Mouse (Mus musculus): ENCODE measurements at regions not wholly inside any gene's neighbourhood (a gene's known extent, or its start where the extent isn't known, plus 50 kb on each side); places are given as distances from the start of the nearest gene placed in this dataset.
A peak's percentile ranks its signal among the peaks of the same experiment; 100 is the strongest.

GRCm38 (mm10) chr12:10135915-10136314 lies 233.9 kb upstream of the Nt5c1b start:
- ATAC-seq (ENCODE audit: low read depth): no peak
- Histone ChIP-seq H3K27ac (ENCODE audit: low read length) (no peak overlapping the region), H3K27me3 (ENCODE audit: control insufficient read depth, insufficient read depth, low read depth, low read length) (no peaks in the 10 kb centered on the region)

GRCm38 (mm10) chr12:10140131-10140530 lies 229.6 kb upstream of the Nt5c1b start:
- Histone ChIP-seq H3K27ac (ENCODE audit: low read length) (no peak overlapping the region), H3K4me3 (ENCODE audit: low read length) (no peak overlapping the region), H3K27me3 (ENCODE audit: control insufficient read depth, insufficient read depth, low read depth, low read length) (no peaks in the 10 kb centered on the region), H3K4me2 (ENCODE audit: low read depth, low read length) (no peak overlapping the region), H3K9ac (ENCODE audit: low read length) (no peak overlapping the region), H3K36me3 (ENCODE audit: control insufficient read depth, insufficient read depth, low read length) (no peaks in the 10 kb centered on the region), H3K4me1 (replicated peaks; ENCODE audit: control insufficient read depth, insufficient read depth, low read length) (no peaks in the 10 kb centered on the region), H3K9me3 (ENCODE audit: control insufficient read depth, low read length) (no peaks in the 10 kb centered on the region)
- ATAC-seq (ENCODE audit: low read depth): no peak

More at GRCm38 (mm10) chr12:10135915-10136314, 233.9 kb upstream of the Nt5c1b start:
- Histone ChIP-seq H3K4me2 (ENCODE audit: low read depth, low read length) (no peak overlapping the region), H3K9me3 (ENCODE audit: control insufficient read depth, low read length) (no peaks in the 10 kb centered on the region), H3K9ac (ENCODE audit: low read length) (no peak overlapping the region), H3K36me3 (ENCODE audit: control insufficient read depth, insufficient read depth, low read length) (no peaks in the 10 kb centered on the region), H3K4me1 (replicated peaks; ENCODE audit: control insufficient read depth, insufficient read depth, low read length) (no peaks in the 10 kb centered on the region), H3K4me3 (ENCODE audit: low read length) (no peak overlapping the region)
- WGBS: 18% methylated on average over 2 of the region's 2 CpGs

GRCm38 (mm10) chr12:10160837-10161236 lies 208.9 kb upstream of the Nt5c1b start:
- Histone ChIP-seq H3K27ac (ENCODE audit: low read length) (no peak overlapping the region), H3K4me3 (ENCODE audit: low read length) (no peak overlapping the region), H3K36me3 (ENCODE audit: control insufficient read depth, insufficient read depth, low read length) (no peaks in the 10 kb centered on the region), H3K9me3 (ENCODE audit: control insufficient read depth, low read length) (no peaks in the 10 kb centered on the region), H3K27me3 (ENCODE audit: control insufficient read depth, insufficient read depth, low read depth, low read length) (no peaks in the 10 kb centered on the region), H3K9ac (ENCODE audit: low read length) (no peak overlapping the region), H3K4me2 (ENCODE audit: low read depth, low read length) (no peak overlapping the region), H3K4me1 (replicated peaks; ENCODE audit: control insufficient read depth, insufficient read depth, low read length) (no peaks in the 10 kb centered on the region)
- no peak for ATAC-seq (ENCODE audit: low read depth)
- WGBS: 45% methylated on average over 1 of the region's 1 CpGs

- no peak overlapping the region for H3K9ac ChIP-seq (ENCODE audit: low read length)
- no peaks in the 10 kb centered on the region for H3K27me3 ChIP-seq (ENCODE audit: control insufficient read depth, insufficient read depth, low read depth, low read length)
- no peaks in the 10 kb centered on the region for H3K36me3 ChIP-seq (ENCODE audit: control insufficient read depth, insufficient read depth, low read length)
- H3K4me1 ChIP-seq (replicated peaks; ENCODE audit: control insufficient read depth, insufficient read depth, low read length): no peaks in the 10 kb centered on the region
- H3K27ac ChIP-seq (ENCODE audit: low read length): no peak overlapping the region
- no peak overlapping the region for H3K4me3 ChIP-seq (ENCODE audit: low read length)
- no peak overlapping the region for H3K4me2 ChIP-seq (ENCODE audit: low read depth, low read length)
- H3K9me3 ChIP-seq (ENCODE audit: control insufficient read depth, low read length): no peaks in the 10 kb centered on the region
- ATAC-seq (ENCODE audit: low read depth): peak; percentile 43; the same call in 1 of the 2 replicates
Observed at GRCm38 (mm10) chr12:10168042-10168441, 201.7 kb upstream of the Nt5c1b start.

GRCm38 (mm10) chr12:10168581-10168980 lies 201.2 kb upstream of the Nt5c1b start:
- Histone ChIP-seq H3K4me3 (ENCODE audit: low read length) (no peak overlapping the region), H3K27ac (ENCODE audit: low read length) (no peak overlapping the region)
- no peak for ATAC-seq (ENCODE audit: low read depth)

GRCm38 (mm10) chr12:10178718-10179117 lies 191.1 kb upstream of the Nt5c1b start:
- no peak overlapping the region for H3K4me3 ChIP-seq (ENCODE audit: low read length)
- H3K27ac ChIP-seq (ENCODE audit: low read length): no peak overlapping the region
- no peak overlapping the region for H3K9ac ChIP-seq (ENCODE audit: low read length)
- H3K27me3 ChIP-seq (ENCODE audit: control insufficient read depth, insufficient read depth, low read depth, low read length): no peaks in the 10 kb centered on the region
- WGBS: 84% methylated on average over 4 of the region's 4 CpGs
- H3K36me3 ChIP-seq (ENCODE audit: control insufficient read depth, insufficient read depth, low read length): no peaks in the 10 kb centered on the region
- H3K4me2 ChIP-seq (ENCODE audit: low read depth, low read length): no peak overlapping the region
- H3K9me3 ChIP-seq (ENCODE audit: control insufficient read depth, low read length): no peaks in the 10 kb centered on the region
- H3K4me1 ChIP-seq (replicated peaks; ENCODE audit: control insufficient read depth, insufficient read depth, low read length): no peaks in the 10 kb centered on the region
- no peak for ATAC-seq (ENCODE audit: low read depth)

More at GRCm38 (mm10) chr12:10168581-10168980, 201.2 kb upstream of the Nt5c1b start:
- Histone ChIP-seq H3K36me3 (ENCODE audit: control insufficient read depth, insufficient read depth, low read length) (no peaks in the 10 kb centered on the region), H3K4me1 (replicated peaks; ENCODE audit: control insufficient read depth, insufficient read depth, low read length) (no peaks in the 10 kb centered on the region), H3K9ac (ENCODE audit: low read length) (no peak overlapping the region), H3K27me3 (ENCODE audit: control insufficient read depth, insufficient read depth, low read depth, low read length) (no peaks in the 10 kb centered on the region), H3K4me2 (ENCODE audit: low read depth, low read length) (no peak overlapping the region), H3K9me3 (ENCODE audit: control insufficient read depth, low read length) (no peaks in the 10 kb centered on the region)

GRCm38 (mm10) chr12:10179147-10179814 lies 190.5 kb upstream of the Nt5c1b start:
- H3K4me1 ChIP-seq (replicated peaks; ENCODE audit: control insufficient read depth, insufficient read depth, low read length): no peaks in the 10 kb centered on the region
- no peak overlapping the region for H3K4me3 ChIP-seq (ENCODE audit: low read length)
- 59% methylated on average over 1 of the region's 1 CpGs for WGBS
- no peak for ATAC-seq (ENCODE audit: low read depth)
- H3K9me3 ChIP-seq (ENCODE audit: control insufficient read depth, low read length): no peaks in the 10 kb centered on the region
- no peak overlapping the region for H3K4me2 ChIP-seq (ENCODE audit: low read depth, low read length)
- H3K36me3 ChIP-seq (ENCODE audit: control insufficient read depth, insufficient read depth, low read length): no peaks in the 10 kb centered on the region
- H3K27me3 ChIP-seq (ENCODE audit: control insufficient read depth, insufficient read depth, low read depth, low read length): no peaks in the 10 kb centered on the region
- H3K9ac ChIP-seq (ENCODE audit: low read length): no peak overlapping the region
- H3K27ac ChIP-seq (ENCODE audit: low read length): no peak overlapping the region

GRCm38 (mm10) chr12:10179815-10180468 lies 189.8 kb upstream of the Nt5c1b start:
- H3K4me1 ChIP-seq (replicated peaks; ENCODE audit: control insufficient read depth, insufficient read depth, low read length): no peaks in the 10 kb centered on the region
- no peaks in the 10 kb centered on the region for H3K27me3 ChIP-seq (ENCODE audit: control insufficient read depth, insufficient read depth, low read depth, low read length)
- H3K9ac ChIP-seq (ENCODE audit: low read length): no peak overlapping the region
- ATAC-seq (ENCODE audit: low read depth): no peak
- no peak overlapping the region for H3K27ac ChIP-seq (ENCODE audit: low read length)
- H3K36me3 ChIP-seq (ENCODE audit: control insufficient read depth, insufficient read depth, low read length): no peaks in the 10 kb centered on the region
- no peak overlapping the region for H3K4me2 ChIP-seq (ENCODE audit: low read depth, low read length)
- 60% methylated on average over 3 of the region's 3 CpGs for WGBS
- no peak overlapping the region for H3K4me3 ChIP-seq (ENCODE audit: low read length)
- H3K9me3 ChIP-seq (ENCODE audit: control insufficient read depth, low read length): no peaks in the 10 kb centered on the region

- Histone ChIP-seq H3K9ac (ENCODE audit: low read length) (no peak overlapping the region), H3K9me3 (ENCODE audit: control insufficient read depth, low read length) (no peaks in the 10 kb centered on the region), H3K4me2 (ENCODE audit: low read depth, low read length) (no peak overlapping the region), H3K4me3 (ENCODE audit: low read length) (no peak overlapping the region), H3K36me3 (ENCODE audit: control insufficient read depth, insufficient read depth, low read length) (no peaks in the 10 kb centered on the region), H3K27ac (ENCODE audit: low read length) (no peak overlapping the region), H3K27me3 (ENCODE audit: control insufficient read depth, insufficient read depth, low read depth, low read length) (no peaks in the 10 kb centered on the region), H3K4me1 (replicated peaks; ENCODE audit: control insufficient read depth, insufficient read depth, low read length) (no peaks in the 10 kb centered on the region)
- no peak for ATAC-seq (ENCODE audit: low read depth)
Observed at GRCm38 (mm10) chr12:10182589-10182988, 187.2 kb upstream of the Nt5c1b start.

Data from lung, embryonic 16.5 days (tissue).